Mouse (Mus musculus) central nervous system, embryonic 11.5 days (tissue): ENCODE results near the gene Mrpl16. TPM values are rescaled to one million over a fixed set of nuclear protein-coding genes. Genes with fewer than 3 reads are reported as not detected.

Experiments used
- polyA plus RNA-seq: library from polyadenylated mRNA; depleted of rRNA; stranded (reverse); fragments of >200 nt; gene quantifications from 2 replicates; pipeline ENCODE4 v1.2.3, GENCODE M21; 2012; rRNA removed

The Mrpl16 gene
- 36.8 and 39.9 TPM in 2 replicates for polyA plus RNA-seq

GRCm38 (mm10) chr19:11770205-11770892 is at the start of gene Mrpl16:
Gene Mrpl16, plus strand, starts transcription at chr19:11770391.

GRCm38 (mm10) chr19:11747298-11747697 is 22.9 kb upstream of the Mrpl16 start, which contains the start of gene Gif:
Gene Gif, plus strand, starts transcription at chr19:11747554.

GRCm38 (mm10) chr19:11819143-11819700 is 49.0 kb downstream of the Mrpl16 start, which contains the start of gene Stx3:
Gene Stx3, minus strand, starts transcription at chr19:11819403.

Other genes with a start within 250 kb of the Mrpl16 start
- gene Ms4a4d, start 233.6 kb upstream of the Mrpl16 start, polyA plus RNA-seq = 0.20 and 0.32 TPM in 2 replicates
- gene Ms4a6d, start 165.5 kb upstream of the Mrpl16 start, polyA plus RNA-seq = 1.1 and 1.9 TPM in 2 replicates
- gene Ms4a2, start 146.7 kb upstream of the Mrpl16 start, polyA plus RNA-seq = 0.19 TPM in 1 of 2 replicates, not detected in the other
- gene Ms4a3, start 129.5 kb upstream of the Mrpl16 start, polyA plus RNA-seq = 0.25 and 0.50 TPM in 2 replicates
- not detected in 2 replicates for gene Oosp2, start 109.8 kb upstream of the Mrpl16 start, polyA plus RNA-seq
- gene Oosp1, start 79.2 kb upstream of the Mrpl16 start, polyA plus RNA-seq = not detected in 2 replicates
- not detected in 2 replicates for gene Oosp3, start 73.3 kb upstream of the Mrpl16 start, polyA plus RNA-seq
- gene Gif, start 22.8 kb upstream of the Mrpl16 start, polyA plus RNA-seq = not detected in 2 replicates
- gene Stx3, start 49.0 kb downstream of the Mrpl16 start, polyA plus RNA-seq = 11.3 and 13.5 TPM in 2 replicates
- gene Olfr1417, start 68.8 kb downstream of the Mrpl16 start, polyA plus RNA-seq = not detected in 2 replicates
- not detected in 2 replicates for gene Olfr1418, start 90.7 kb downstream of the Mrpl16 start, polyA plus RNA-seq
- not detected in 2 replicates for gene Olfr1419, start 104.7 kb downstream of the Mrpl16 start, polyA plus RNA-seq
- not detected in 2 replicates for gene Olfr1420, start 116.2 kb downstream of the Mrpl16 start, polyA plus RNA-seq
- gene Patl1, start 142.0 kb downstream of the Mrpl16 start, polyA plus RNA-seq = 27.2 and 36.1 TPM in 2 replicates
- gene Osbp, start 195.6 kb downstream of the Mrpl16 start, polyA plus RNA-seq = 32.7 and 32.9 TPM in 2 replicates